Mouse (Mus musculus) hindbrain, embryonic 13.5 days (tissue): ENCODE measurements around the gene Sema4c. TPM values are rescaled to one million over a fixed set of nuclear protein-coding genes. Genes with fewer than 3 reads are reported as not detected.

Experiments used
- ATAC-seq: fragments of 200-750 bp; cut with Nextera tagmentation; 2 replicates; pipeline ENCODE4 v1.8.0; 2017; ENCODE audit warnings: moderate TSS enrichment; ENCODE audit not compliant: low FRiP score
- H3K27ac ChIP-seq: fragments of 300-500 bp; sonication (generic); 2 replicates; pipeline ENCODE4 v1.5.1; 2015; ENCODE audit warnings: inconsistent platforms, mild to moderate bottlenecking, moderate library complexity
- H3K27me3 ChIP-seq: fragments of 300-500 bp; sonication (generic); 2 replicates; pipeline ENCODE4 v1.6.1; 2015; ENCODE audit warnings: mild to moderate bottlenecking, inconsistent platforms
- H3K36me3 ChIP-seq: fragments of 300-500 bp; sonication (generic); 2 replicates; pipeline ENCODE4 v1.6.1; 2015; ENCODE audit warnings: mild to moderate bottlenecking, inconsistent platforms
- H3K4me1 ChIP-seq: fragments of 300-500 bp; sonication (generic); replicated peaks from 2 replicates; pipeline ENCODE4 v1.6.1; 2015; ENCODE audit warnings: inconsistent platforms
- H3K4me2 ChIP-seq: fragments of 300-500 bp; sonication (generic); 2 replicates; pipeline ENCODE4 v1.6.1; 2015; ENCODE audit warnings: inconsistent platforms, mild to moderate bottlenecking, moderate library complexity
- H3K4me3 ChIP-seq: fragments of 300-500 bp; sonication (generic); 2 replicates; pipeline ENCODE4 v1.5.1; 2015; ENCODE audit warnings: mild to moderate bottlenecking, inconsistent platforms
- H3K9ac ChIP-seq: fragments of 300-500 bp; sonication (generic); 2 replicates; pipeline ENCODE4 v1.6.1; 2015; ENCODE audit warnings: mild to moderate bottlenecking, inconsistent platforms
- H3K9me3 ChIP-seq: fragments of 300-500 bp; sonication (generic); 2 replicates; pipeline ENCODE4 v1.6.1; 2016; ENCODE audit warnings: inconsistent platforms
- WGBS: fragments of 180-500 bp; shearing (Covaris S2); methylation state at CpG from one replicate; pipeline ENCODE4 v1.1.7; 2015; 5-methylcytosine and 5-hydroxymethylcytosine counted together
- polyA plus RNA-seq: library from polyadenylated mRNA; unstranded; fragments of >200 nt; fragmentation: Nextera tagmentation; extraction: Ambion mirVana; gene quantifications from 2 replicates; pipeline ENCODE4 v1.2.1, GENCODE M21; 2015

Gene Sema4c
- polyA plus RNA-seq, 1 experiment from 2014 or later: 28.3 TPM

GRCm38 (mm10) chr1:36589486-36589885, 31.3 kb upstream of the Sema4c start:
- Histone ChIP-seq H3K9me3 (no peaks in the 10 kb centered on the region), H3K9ac (no peak overlapping the region), H3K27ac (no peak overlapping the region), H3K4me2 (no peak overlapping the region), H3K36me3 (no peaks in the 10 kb centered on the region), H3K27me3 (peaks cover 40% of the 10 kb centered on the region), H3K4me1 (peaks cover 28% of the 10 kb centered on the region), H3K4me3 (no peak overlapping the region)
- WGBS: 45% methylated on average over 6 of the region's 6 CpGs
- peak; percentile 29; the same call in 1 of the 2 replicates for ATAC-seq

- Histone ChIP-seq H3K27ac (0 out of 2 replicates have a peak overlapping the region, but pooled peaks have one; percentile 58), H3K36me3 (no peaks in the 10 kb centered on the region), H3K4me1 (peaks cover 28% of the 10 kb centered on the region), H3K27me3 (peaks cover 46% of the 10 kb centered on the region), H3K4me3 (no peak overlapping the region), H3K9ac (0 out of 2 replicates have a peak overlapping the region, but pooled peaks have one; percentile 20), H3K4me2 (no peak overlapping the region), H3K9me3 (no peaks in the 10 kb centered on the region)
- 67% methylated on average over 13 of the region's 13 CpGs for WGBS
- ATAC-seq: peak; percentile 65; the same call in 1 of the 2 replicates
These were observed 30.6 kb upstream of the Sema4c start for GRCm38 (mm10) chr1:36588476-36589450.

- Histone ChIP-seq H3K27me3 (peaks cover 55% of the 10 kb centered on the region), H3K9ac (no peak overlapping the region), H3K9me3 (no peaks in the 10 kb centered on the region), H3K4me1 (peaks cover 28% of the 10 kb centered on the region), H3K4me2 (no peak overlapping the region), H3K27ac (0 out of 2 replicates have a peak overlapping the region, but pooled peaks have one; percentile 58), H3K4me3 (no peak overlapping the region), H3K36me3 (no peaks in the 10 kb centered on the region)
- WGBS: 91% methylated on average over 6 of the region's 6 CpGs
- ATAC-seq: no peak
These were observed 29.7 kb upstream of the Sema4c start for GRCm38 (mm10) chr1:36587860-36588259.

GRCm38 (mm10) chr1:36586288-36586687, 28.1 kb upstream of the Sema4c start:
- H3K36me3 ChIP-seq: no peaks in the 10 kb centered on the region
- peaks cover 54% of the 10 kb centered on the region for H3K27me3 ChIP-seq
- ATAC-seq: no peak
- no peak overlapping the region for H3K4me3 ChIP-seq
- no peak overlapping the region for H3K9ac ChIP-seq
- no peaks in the 10 kb centered on the region for H3K9me3 ChIP-seq
- H3K27ac ChIP-seq: no peak overlapping the region
- WGBS: 55% methylated on average over 4 of the region's 4 CpGs
- H3K4me1 ChIP-seq: peaks cover 31% of the 10 kb centered on the region
- H3K4me2 ChIP-seq: no peak overlapping the region

GRCm38 (mm10) chr1:36583408-36584116, 25.4 kb upstream of the Sema4c start:
- H3K4me2 ChIP-seq: no peak overlapping the region
- no peak overlapping the region for H3K27ac ChIP-seq
- WGBS: 80% methylated on average over 8 of the region's 8 CpGs
- H3K4me3 ChIP-seq: no peak overlapping the region
- no peaks in the 10 kb centered on the region for H3K9me3 ChIP-seq
- no peak for ATAC-seq
- no peaks in the 10 kb centered on the region for H3K36me3 ChIP-seq
- peaks cover 27% of the 10 kb centered on the region for H3K4me1 ChIP-seq
- no peak overlapping the region for H3K9ac ChIP-seq
- H3K27me3 ChIP-seq: peaks cover 45% of the 10 kb centered on the region

GRCm38 (mm10) chr1:36582211-36582610, 24.1 kb upstream of the Sema4c start:
- no peak overlapping the region for H3K4me3 ChIP-seq
- WGBS: 71% methylated on average over 8 of the region's 8 CpGs

GRCm38 (mm10) chr1:36581260-36581659, 23.1 kb upstream of the Sema4c start:
- no peak for ATAC-seq
- 0 out of 2 replicates have a peak overlapping the region, but pooled peaks have one; percentile 65 for H3K9ac ChIP-seq
- H3K27ac ChIP-seq: peak overlapping the region; percentile 92
- no peak overlapping the region for H3K4me2 ChIP-seq
- H3K4me3 ChIP-seq: no peak overlapping the region
- peaks cover 58% of the 10 kb centered on the region for H3K27me3 ChIP-seq
- no peaks in the 10 kb centered on the region for H3K9me3 ChIP-seq
- H3K36me3 ChIP-seq: no peaks in the 10 kb centered on the region
- 45% methylated on average over 5 of the region's 5 CpGs for WGBS
- H3K4me1 ChIP-seq: peaks cover 22% of the 10 kb centered on the region

More at GRCm38 (mm10) chr1:36582211-36582610, 24.1 kb upstream of the Sema4c start:
- Histone ChIP-seq H3K36me3 (no peaks in the 10 kb centered on the region), H3K4me2 (no peak overlapping the region), H3K27ac (no peak overlapping the region), H3K9me3 (no peaks in the 10 kb centered on the region), H3K4me1 (peaks cover 22% of the 10 kb centered on the region), H3K27me3 (peaks cover 55% of the 10 kb centered on the region), H3K9ac (no peak overlapping the region)
- ATAC-seq: no peak

- H3K4me2 ChIP-seq: peak overlapping the region; percentile 39
- H3K9ac ChIP-seq: peak overlapping the region; percentile 65
- H3K4me3 ChIP-seq: 0 out of 2 replicates have a peak overlapping the region, but pooled peaks have one; percentile 2
- H3K27me3 ChIP-seq: peaks cover 52% of the 10 kb centered on the region
- H3K36me3 ChIP-seq: no peaks in the 10 kb centered on the region
- WGBS: 3% methylated on average over 17 of the region's 17 CpGs
- no peaks in the 10 kb centered on the region for H3K9me3 ChIP-seq
- H3K27ac ChIP-seq: peak overlapping the region; percentile 92
- H3K4me1 ChIP-seq: peaks cover 22% of the 10 kb centered on the region
- ATAC-seq: peak; percentile 87
These were observed 22.4 kb upstream of the Sema4c start for GRCm38 (mm10) chr1:36580384-36581207.

- peak; percentile 65 for ATAC-seq
- peaks cover 48% of the 10 kb centered on the region for H3K27me3 ChIP-seq
- H3K9me3 ChIP-seq: no peaks in the 10 kb centered on the region
- no peak overlapping the region for H3K4me3 ChIP-seq
- 24% methylated on average over 6 of the region's 6 CpGs for WGBS
- H3K4me2 ChIP-seq: peak overlapping the region; percentile 39
- peak overlapping the region; percentile 92 for H3K27ac ChIP-seq
- peaks cover 22% of the 10 kb centered on the region for H3K4me1 ChIP-seq
- H3K9ac ChIP-seq: peak overlapping the region; percentile 65
- H3K36me3 ChIP-seq: no peaks in the 10 kb centered on the region
These were observed 21.8 kb upstream of the Sema4c start for GRCm38 (mm10) chr1:36579974-36580383.

GRCm38 (mm10) chr1:36576991-36577675, 19.0 kb upstream of the Sema4c start:
- Histone ChIP-seq H3K27ac (no peak overlapping the region), H3K4me1 (peaks cover 33% of the 10 kb centered on the region), H3K9me3 (no peaks in the 10 kb centered on the region), H3K4me2 (no peak overlapping the region), H3K4me3 (no peak overlapping the region), H3K27me3 (peaks cover 29% of the 10 kb centered on the region), H3K9ac (no peak overlapping the region), H3K36me3 (no peaks in the 10 kb centered on the region)
- WGBS: 72% methylated on average over 6 of the region's 6 CpGs
- no peak for ATAC-seq

GRCm38 (mm10) chr1:36575347-36575746, 17.2 kb upstream of the Sema4c start:
- H3K9me3 ChIP-seq: no peaks in the 10 kb centered on the region
- H3K36me3 ChIP-seq: no peaks in the 10 kb centered on the region
- WGBS: 75% methylated on average over 6 of the region's 6 CpGs
- H3K9ac ChIP-seq: no peak overlapping the region
- H3K27ac ChIP-seq: no peak overlapping the region
- ATAC-seq: no peak
- H3K4me3 ChIP-seq: no peak overlapping the region
- H3K4me2 ChIP-seq: no peak overlapping the region
- H3K4me1 ChIP-seq: peaks cover 21% of the 10 kb centered on the region
- H3K27me3 ChIP-seq: peaks cover 30% of the 10 kb centered on the region
